In the genomic region with DNA sequence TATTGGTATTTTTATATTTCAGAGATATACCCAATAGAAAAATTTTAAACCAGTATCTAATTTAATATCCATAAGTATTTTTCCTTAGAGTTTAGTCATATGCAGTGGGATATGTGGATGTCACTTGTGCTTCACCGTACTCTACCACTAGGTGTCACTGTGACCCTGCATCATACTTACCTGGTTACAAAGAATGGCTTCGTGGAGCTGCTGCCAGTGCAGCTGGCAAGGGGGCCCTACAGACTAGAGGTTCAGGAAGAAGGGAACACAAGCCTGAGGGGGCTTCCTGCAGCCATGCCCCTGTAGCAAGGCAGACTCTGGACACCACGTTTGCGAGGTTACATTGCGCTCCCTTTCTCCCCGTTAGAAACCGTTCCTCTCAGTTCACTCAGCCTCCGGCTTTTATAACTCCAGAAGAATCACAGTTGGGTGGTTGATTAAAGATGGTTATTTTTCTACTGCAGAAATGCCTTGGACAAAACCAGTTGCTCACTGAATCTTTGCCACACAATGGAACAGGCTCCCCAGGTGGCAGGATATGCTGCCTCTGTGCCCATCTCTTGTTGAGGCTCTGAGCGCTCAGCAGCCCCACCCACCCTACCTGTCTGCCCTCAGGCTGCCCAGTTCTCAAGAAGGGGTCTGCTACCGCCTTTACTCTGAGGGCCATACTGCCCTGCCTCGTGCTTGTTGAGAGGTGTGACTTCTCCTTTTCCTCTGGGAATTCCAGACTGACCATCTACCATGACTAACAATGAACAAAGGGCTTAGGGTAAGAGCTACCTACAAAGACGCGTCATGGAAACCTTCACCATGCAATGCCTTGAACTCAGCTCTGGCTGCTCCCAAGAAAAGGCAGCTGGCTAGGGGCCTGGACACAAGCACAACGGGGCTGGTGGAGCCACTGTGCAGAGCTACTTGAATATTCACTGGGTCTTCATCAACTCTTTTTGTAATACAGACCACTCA, we compare ENCODE assay signal across 7 mouse cellular contexts. TPM values are rescaled to one million over a fixed set of nuclear protein-coding genes. Genes with fewer than 3 reads are reported as not detected.
A peak's percentile ranks its signal among the peaks of the same experiment; 100 is the strongest.
DNase-seq lines count a peak whose midpoint lies in the region; ATAC-seq lines count a peak whose summit lies in the region.

No protein-coding gene starts in this region.

- no peak overlapping the region for H3K4me2 ChIP-seq in forebrain, embryonic 14.5 days (ENCODE audit: low read length)
- no peak overlapping the region for H3K4me2 ChIP-seq in hindbrain, embryonic 15.5 days

- peaks cover 16% of the 10 kb centered on the region for H3K36me3 ChIP-seq in forebrain, embryonic 14.5 days (ENCODE audit: control insufficient read depth, insufficient read depth, low read length)
- H3K36me3 ChIP-seq in hindbrain, embryonic 15.5 days = peaks cover 20% of the 10 kb centered on the region

- H3K4me1 ChIP-seq in forebrain, embryonic 14.5 days (ENCODE audit: control insufficient read depth, insufficient read depth, low read length) = no peaks in the 10 kb centered on the region
- H3K4me1 ChIP-seq in hindbrain, embryonic 15.5 days (replicated peaks) = peaks cover 3% of the 10 kb centered on the region

- peak overlapping the region; percentile 21; the same call in 1 of the 2 replicates for H3K27ac ChIP-seq in forebrain, embryonic 14.5 days (ENCODE audit: low read depth, low read length)
- H3K27ac ChIP-seq in hindbrain, embryonic 15.5 days (replicated peaks) = 0 out of 2 replicates have a peak overlapping the region, but pooled peaks have one; percentile 8

- ATAC-seq in forebrain, embryonic 14.5 days = peak; percentile 82
- peak; percentile 73 for ATAC-seq in hindbrain, embryonic 15.5 days (ENCODE audit: low FRiP score, low read depth)
- peak; percentile 96 for ATAC-seq in megakaryocyte, adult 5-6 weeks (ENCODE audit: poor library complexity, severe bottlenecking)

- H3K9me3 ChIP-seq in forebrain, embryonic 14.5 days (replicated peaks; ENCODE audit: control insufficient read depth, low read length) = no peaks in the 10 kb centered on the region
- no peaks in the 10 kb centered on the region for H3K9me3 ChIP-seq in hindbrain, embryonic 15.5 days

- H3K4me3 ChIP-seq in forebrain, embryonic 14.5 days (ENCODE audit: low read depth, low read length) = no peak overlapping the region
- H3K4me3 ChIP-seq in hindbrain, embryonic 15.5 days = no peak overlapping the region

- 58% methylated on average over 14 of the region's 14 CpGs for WGBS in forebrain, embryonic 14.5 days
- WGBS in hindbrain, embryonic 15.5 days = 59% methylated on average over 14 of the region's 14 CpGs

- DNase-seq in MN1 (ENCODE audit: low spot score) = peak; percentile 78
- DNase-seq in c-Kit-positive CD71-positive TER-119-positive erythroid progenitor cells, embryonic 14.5 days (ENCODE audit: low spot score) = peak; percentile 70
- peak; percentile 93 for DNase-seq in forebrain, embryonic 14.5 days (ENCODE audit: low spot score)
- DNase-seq in layer of hippocampus, postnatal 25 days (ENCODE audit: extremely low spot score in 1 of 2, low spot score in 1 of 2) = peak; percentile 53 to 76
- DNase-seq in right cerebral cortex, adult 2 months (ENCODE audit: low spot score in 2 of 2) = peak; percentile 85 to 87

- no peak overlapping the region for H3K9ac ChIP-seq in forebrain, embryonic 14.5 days (ENCODE audit: low read length)
- H3K9ac ChIP-seq in hindbrain, embryonic 15.5 days = no peak overlapping the region

- H3K27me3 ChIP-seq in forebrain, embryonic 14.5 days (replicated peaks; ENCODE audit: control insufficient read depth, insufficient read depth, low read length) = no peaks in the 10 kb centered on the region
- no peaks in the 10 kb centered on the region for H3K27me3 ChIP-seq in hindbrain, embryonic 15.5 days

RNA-seq across cellular contexts. Expression of gene Cyb561, which starts 25.8 kb away (rescaled TPM):
- polyA plus RNA-seq in forebrain, embryonic 14.5 days (2014; fragmentation: Nextera tagmentation; extraction: Ambion mirVana) = 26.0 and 32.5 TPM in 2 replicates
- polyA plus RNA-seq in hindbrain, embryonic 15.5 days (2015; fragmentation: Nextera tagmentation; extraction: Ambion mirVana) = 54.9 and 58.4 TPM in 2 replicates
- total RNA-seq in layer of hippocampus, postnatal 25 days (2021) = 10 to 100 TPM; 51.4 to 52.3 TPM
- total RNA-seq in megakaryocyte, adult 5-6 weeks (2015) = 0.30 TPM in 1 of 2 replicates, not detected in the other
- total RNA-seq in megakaryocyte, adult 5-6 weeks (2017) = 0.37 TPM in 1 of 2 replicates, not detected in the other

RNA-seq across cellular contexts. Expression of gene Ace, which starts 40.4 kb away (rescaled TPM):
- 1.9 and 3.1 TPM in 2 replicates for polyA plus RNA-seq in forebrain, embryonic 14.5 days (2014; fragmentation: Nextera tagmentation; extraction: Ambion mirVana)
- polyA plus RNA-seq in hindbrain, embryonic 15.5 days (2015; fragmentation: Nextera tagmentation; extraction: Ambion mirVana) = 6.1 and 8.0 TPM in 2 replicates
- total RNA-seq in layer of hippocampus, postnatal 25 days (2021) = 1 to 10 TPM; 6.2 to 7.7 TPM
- 7.3 and 9.0 TPM in 2 replicates for total RNA-seq in megakaryocyte, adult 5-6 weeks (2015)
- 3.2 and 6.9 TPM in 2 replicates for total RNA-seq in megakaryocyte, adult 5-6 weeks (2017)

Comparison
In these comparisons a context has a peak if more than half of its experiments do, and no peak if none do; other contexts are left out.
1. RNA of gene Cyb561, which starts 25.8 kb away (total RNA-seq): 51.4 to 52.3 TPM in layer of hippocampus, postnatal 25 days; 0.30 to 0.37 TPM in megakaryocyte, adult 5-6 weeks; every median in the first group is over 10 times any median in the second.
2. Peak in every context shown above with its lines, with median percentiles within 50 percentile points of each other: DNase-seq and ATAC-seq.